Mouse (Mus musculus) liver, embryonic 14.5 days (tissue): ENCODE data around the gene Olfr12. TPM values are rescaled to one million over a fixed set of nuclear protein-coding genes. Genes with fewer than 3 reads are reported as not detected.
A peak's percentile ranks its signal among the peaks of the same experiment; 100 is the strongest.

ENCODE experiments used
- ATAC-seq: fragments of 200-750 bp; cut with Nextera tagmentation; 2 replicates; pipeline ENCODE4 v1.8.0; 2017; ENCODE audit warnings: moderate number of reproducible peaks, mild to moderate bottlenecking, moderate library complexity; ENCODE audit not compliant: insufficient read depth
- DNase-seq, 3 experiments: peaks; one replicate each; pipeline ENCODE4 v3.0.0-alpha.2; 2012 to 2013; ENCODE audit warnings: low read depth in 3 of 3, low spot score in 3 of 3
- H3K27ac ChIP-seq: fragments of 300-500 bp; sonication (generic); 2 replicates; pipeline ENCODE4 v1.5.1; 2014; ENCODE audit warnings: moderate library complexity, mild to moderate bottlenecking, control low read depth, inconsistent platforms
- H3K27me3 ChIP-seq: fragments of 300-500 bp; sonication (generic); 2 replicates; pipeline ENCODE4 v1.6.1; 2014; ENCODE audit warnings: mild to moderate bottlenecking, low read length, moderate library complexity; ENCODE audit not compliant: control insufficient read depth, insufficient read depth
- H3K36me3 ChIP-seq: fragments of 300-500 bp; sonication (generic); replicated peaks from 2 replicates; pipeline ENCODE4 v1.6.1; 2014; ENCODE audit warnings: low read depth; ENCODE audit not compliant: control insufficient read depth, insufficient read depth
- H3K4me1 ChIP-seq, 2 experiments: fragments of 200-500 bp in 1 of 2; fragments of 300-500 bp in 1 of 2; sonication (generic) in 1 of 2; replicated peaks; 2 replicates each; pipeline ENCODE4 v1.6.1; 2012 to 2014; ENCODE audit warnings: antibody characterized with exemption in 1 of 2, inconsistent platforms in 1 of 2, low read length in 1 of 2; ENCODE audit not compliant: control insufficient read depth in 2 of 2, insufficient read depth in 2 of 2
- H3K4me2 ChIP-seq: fragments of 300-500 bp; sonication (generic); 2 replicates; pipeline ENCODE4 v1.6.1; 2014; ENCODE audit warnings: low read depth, mild to moderate bottlenecking, control low read depth, moderate library complexity
- H3K4me3 ChIP-seq, 2 experiments: fragments of 200-500 bp in 1 of 2; fragments of 300-500 bp in 1 of 2; sonication (generic) in 1 of 2; 2 replicates each; pipeline ENCODE4 v1.5.1; 2012 to 2014; ENCODE audit warnings: low read depth in 2 of 2, low read length in 2 of 2, mild to moderate bottlenecking in 2 of 2, control low read depth in 1 of 2, inconsistent platforms in 1 of 2, moderate library complexity in 1 of 2; ENCODE audit not compliant: insufficient read depth in 1 of 2
- H3K9ac ChIP-seq: fragments of 300-500 bp; sonication (generic); replicated peaks from 2 replicates; pipeline ENCODE4 v1.6.1; 2014; ENCODE audit warnings: mild to moderate bottlenecking, control low read depth, moderate library complexity
- H3K9me3 ChIP-seq: fragments of 300-500 bp; sonication (generic); 2 replicates; pipeline ENCODE4 v1.6.1; 2016; ENCODE audit warnings: low read length, mixed read lengths; ENCODE audit not compliant: control insufficient read depth
- CTCF ChIP-seq: IDR thresholded peaks from 2 replicates; pipeline ENCODE4 v1.5.1; 2016; ENCODE audit warnings: antibody characterized with exemption, low read depth, control low read depth
- EP300 ChIP-seq: IDR thresholded peaks from 2 replicates; pipeline ENCODE4 v1.6.1; 2016; ENCODE audit warnings: antibody characterized with exemption, low read depth
- WGBS: fragments of 180-500 bp; shearing (Covaris S2); extraction: QIAGEN DNeasy Blood & Tissue Kit; methylation state at CpG from one replicate; pipeline ENCODE4 v1.1.7; 2014; ENCODE audit not compliant: insufficient replicate concordance; 5-methylcytosine and 5-hydroxymethylcytosine counted together
- polyA plus RNA-seq, 2 experiments: library from polyadenylated mRNA; depleted of rRNA in 1 of 2; stranded (reverse) in 1 of 2; unstranded in 1 of 2; fragments of >200 nt; fragmentation: Nextera tagmentation in 1 of 2; extraction: Ambion mirVana in 1 of 2; gene quantifications; 2 replicates each; pipeline versions ENCODE4 v1.2.1 to v1.2.3; 2012 to 2014

Gene Olfr12
- polyA plus RNA-seq, 2 experiments, result not detected

DNA sequence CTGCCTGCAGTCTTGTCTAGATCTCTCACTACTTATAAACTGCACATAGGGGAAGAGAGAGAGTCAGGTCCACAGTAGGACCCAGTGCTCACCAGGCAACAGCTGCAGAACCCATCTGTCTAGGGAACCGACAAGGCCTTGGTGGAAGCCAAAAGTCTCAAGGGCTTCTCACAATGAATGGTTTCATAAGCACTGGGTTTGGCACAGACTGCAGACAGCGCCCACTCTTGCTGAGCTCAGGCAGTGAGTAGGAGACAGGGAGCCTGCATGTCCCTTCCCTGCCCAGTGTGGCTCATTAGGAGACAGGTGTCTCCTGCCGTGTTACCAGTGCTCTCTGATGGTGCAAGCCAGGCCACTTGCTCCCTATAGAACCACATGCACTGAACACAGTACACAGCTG lies 20.6 kb downstream of the Olfr12 start:
- H3K4me3 ChIP-seq, result no peak overlapping the region
- TF ChIP-seq CTCF (no peak), EP300 (no peak)
- no peak overlapping the region for H3K9ac ChIP-seq
- H3K4me1 ChIP-seq, result peaks cover 0 to 12% of the 10 kb centered on the region in 2 experiments; a peak in 2 of 4 replicates
- no peaks in the 10 kb centered on the region for H3K36me3 ChIP-seq
- no peak overlapping the region for H3K27ac ChIP-seq
- DNase-seq (no peak), ATAC-seq (no peak)
- H3K27me3 ChIP-seq, result no peaks in the 10 kb centered on the region
- 82% methylated on average over 3 of the region's 3 CpGs for WGBS
- H3K4me2 ChIP-seq, result no peak overlapping the region
- H3K9me3 ChIP-seq, result no peaks in the 10 kb centered on the region

DNA sequence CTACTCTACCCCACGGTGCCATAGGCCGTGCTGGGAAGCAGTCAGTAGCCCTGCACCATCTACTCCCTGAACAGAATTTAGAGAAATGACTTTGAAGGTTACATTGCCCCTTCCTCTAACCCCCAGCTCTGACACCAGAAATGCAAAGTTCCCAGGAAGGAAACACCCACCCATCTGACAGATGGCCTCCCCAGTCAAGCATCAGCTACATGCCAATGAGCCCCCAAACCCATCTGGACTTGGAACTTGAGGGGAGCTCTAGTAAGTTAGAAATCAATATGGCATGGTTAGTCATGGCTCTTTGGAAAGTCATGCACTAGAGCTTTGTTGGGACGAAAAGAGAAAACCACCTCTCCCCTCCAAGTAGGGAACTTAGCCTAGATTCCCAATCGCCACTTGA lies 21.1 kb downstream of the Olfr12 start:
- ATAC-seq, result no peak

GRCm38 (mm10) chr1:92640393-92640792 lies 22.8 kb downstream of the Olfr12 start:
- Histone ChIP-seq H3K9ac (no peak overlapping the region; the same call in 1 of the 2 replicates), H3K9me3 (no peaks in the 10 kb centered on the region), H3K4me2 (peak overlapping the region; percentile 82), H3K27me3 (no peaks in the 10 kb centered on the region), H3K4me3 (peak overlapping the region; percentile 79 to 95; a peak in 2 of 4 replicates), H3K27ac (no peak overlapping the region), H3K4me1 (peaks cover 0 to 12% of the 10 kb centered on the region in 2 experiments; a peak in 2 of 4 replicates), H3K36me3 (no peaks in the 10 kb centered on the region)
- 37% methylated on average over 6 of the region's 6 CpGs for WGBS
- no peak for DNase-seq
- no peak for TF ChIP-seq EP300
- no peak for TF ChIP-seq CTCF
- ATAC-seq, result no peak

More for the DNA sequence above, 21.1 kb downstream of the Olfr12 start:
- DNase-seq, result no peak
- Histone ChIP-seq H3K4me1 (peaks cover 0 to 12% of the 10 kb centered on the region in 2 experiments; a peak in 2 of 4 replicates), H3K9me3 (no peaks in the 10 kb centered on the region), H3K9ac (no peak overlapping the region), H3K36me3 (no peaks in the 10 kb centered on the region), H3K27ac (no peak overlapping the region), H3K4me3 (no peak overlapping the region), H3K27me3 (no peaks in the 10 kb centered on the region), H3K4me2 (no peak overlapping the region)
- WGBS, result 79% methylated on average over 4 of the region's 4 CpGs
- TF ChIP-seq CTCF, result no peak
- TF ChIP-seq EP300, result no peak

DNA sequence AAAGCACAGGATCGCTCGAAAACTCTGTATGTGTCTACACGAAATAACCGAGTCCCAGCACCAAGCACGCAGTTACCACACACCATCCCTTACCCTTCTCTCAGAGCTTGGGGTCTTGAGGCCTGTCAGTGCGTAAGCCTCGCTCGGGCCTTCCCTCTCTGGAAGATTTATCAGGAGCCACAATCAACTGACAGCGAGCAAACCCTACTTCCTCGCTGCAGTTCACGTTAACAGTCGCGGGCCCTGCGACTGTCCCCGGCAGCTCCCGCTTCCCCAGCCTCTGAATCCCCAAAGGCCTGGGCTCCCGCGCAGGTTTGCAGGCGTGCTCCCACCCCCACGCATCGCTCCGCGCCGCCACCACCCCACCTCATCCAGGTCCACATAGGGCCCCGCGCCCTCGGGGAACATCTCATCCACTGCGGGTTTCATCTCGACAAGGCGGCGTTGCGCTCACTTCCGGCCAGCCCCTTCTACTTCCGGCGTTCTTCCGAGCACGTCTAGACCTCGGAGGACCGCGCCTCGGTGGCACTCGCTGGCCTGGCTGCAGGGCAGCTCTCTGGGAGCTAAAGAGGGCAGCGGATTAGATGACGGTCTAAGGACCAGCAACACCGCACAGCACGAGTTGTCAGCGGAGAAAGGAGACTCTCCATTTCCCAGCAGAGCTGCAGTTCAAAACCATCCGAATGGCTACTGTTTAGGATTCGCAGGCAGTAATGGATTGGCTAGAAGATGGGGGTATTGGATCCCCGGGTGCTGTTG lies 24.1 kb downstream of the Olfr12 start, which contains the start of gene Cops9:
Cops9 (minus strand) TSS at position 472 of the 759 bp plus-strand sequence.
- no peaks in the 10 kb centered on the region for H3K36me3 ChIP-seq
- no peaks in the 10 kb centered on the region for H3K9me3 ChIP-seq
- H3K27ac ChIP-seq, result no peak within 1 kb of the TSS; the same call in 1 of the 2 replicates
- H3K4me1 ChIP-seq, result peaks cover 0 to 12% of the 10 kb centered on the region in 2 experiments; a peak in 2 of 4 replicates
- TF ChIP-seq CTCF (no peak), EP300 (no peak)
- peak within 1 kb of the TSS; percentile 79 to 95 for H3K4me3 ChIP-seq
- peak within 1 kb of the TSS; percentile 64 for H3K9ac ChIP-seq
- H3K4me2 ChIP-seq, result peak within 1 kb of the TSS; percentile 82
- peak; percentile 86 for ATAC-seq
- 2% methylated on average over 50 of the region's 50 CpGs for WGBS
- no peaks in the 10 kb centered on the region for H3K27me3 ChIP-seq
- DNase-seq, result peak; percentile 70 to 76 (median 74)

DNA sequence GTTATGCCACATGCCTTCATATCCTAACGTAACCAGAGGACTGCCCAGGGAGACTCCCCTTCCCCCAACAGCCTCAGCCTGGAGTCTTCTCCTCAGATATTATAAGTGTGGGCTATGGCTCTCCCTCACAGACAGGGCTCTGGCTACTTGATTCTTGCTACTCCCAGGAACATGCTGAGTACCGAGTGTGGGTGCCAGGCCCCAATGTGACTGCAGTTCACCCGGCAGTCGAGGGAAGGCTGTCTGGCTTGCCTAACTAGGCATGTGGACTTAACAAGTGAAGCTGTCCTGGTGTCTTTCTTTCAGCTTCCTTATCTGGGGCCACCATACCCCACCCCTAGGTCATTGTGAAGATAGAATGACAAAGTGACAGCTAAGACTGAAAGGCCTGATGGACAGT lies 26.1 kb downstream of the Olfr12 start:
- Histone ChIP-seq H3K4me3 (no peak overlapping the region), H3K4me1 (peaks cover 0 to 18% of the 10 kb centered on the region in 2 experiments; a peak in 2 of 4 replicates), H3K36me3 (no peaks in the 10 kb centered on the region), H3K9ac (no peak overlapping the region), H3K9me3 (no peaks in the 10 kb centered on the region), H3K27ac (no peak overlapping the region), H3K27me3 (no peaks in the 10 kb centered on the region), H3K4me2 (no peak overlapping the region)
- no peak for TF ChIP-seq CTCF
- DNase-seq, result no peak
- no peak for ATAC-seq
- 60% methylated on average over 4 of the region's 4 CpGs for WGBS
